Mouse (Mus musculus) embryonic facial prominence, embryonic 14.5 days (tissue): Measurements from ENCODE around the gene Mettl14. TPM values are rescaled to one million over a fixed set of nuclear protein-coding genes. Genes with fewer than 3 reads are reported as not detected.
"Not testable (repeated sequence)": the region's sequence is repeated elsewhere in the genome, so short reads cannot be mapped to it uniquely, and the experiment has no call there.

ENCODE experiments used
- ATAC-seq: fragments of 200-750 bp; cut with Nextera tagmentation; 2 replicates; pipeline ENCODE4 v1.8.0; 2017; ENCODE audit warnings: low read depth, moderate number of reproducible peaks, moderate TSS enrichment
- DNase-seq: peaks from one replicate; pipeline ENCODE4 v3.0.0-alpha.2; 2015; ENCODE audit warnings: low spot score
- H3K27ac ChIP-seq: fragments of 300-500 bp; sonication (generic); replicated peaks from 2 replicates; pipeline ENCODE4 v1.5.1; 2014; ENCODE audit warnings: low read depth, mild to moderate bottlenecking, low read length, moderate library complexity
- H3K27me3 ChIP-seq: fragments of 300-500 bp; sonication (generic); replicated peaks from 2 replicates; pipeline ENCODE4 v1.6.1; 2014; ENCODE audit warnings: low read length; ENCODE audit not compliant: control insufficient read depth, insufficient read depth
- H3K36me3 ChIP-seq: fragments of 300-500 bp; sonication (generic); 2 replicates; pipeline ENCODE4 v1.6.1; 2014; ENCODE audit warnings: low read length, mixed read lengths; ENCODE audit not compliant: control insufficient read depth, insufficient read depth
- H3K4me1 ChIP-seq: fragments of 300-500 bp; sonication (generic); 2 replicates; pipeline ENCODE4 v1.6.1; 2014; ENCODE audit warnings: antibody characterized with exemption, low read length; ENCODE audit not compliant: control insufficient read depth, insufficient read depth
- H3K4me2 ChIP-seq: fragments of 300-500 bp; sonication (generic); 2 replicates; pipeline ENCODE4 v1.6.1; 2014; ENCODE audit warnings: low read depth, mild to moderate bottlenecking, low read length, moderate library complexity, mixed read lengths
- H3K4me3 ChIP-seq: fragments of 300-500 bp; sonication (generic); 2 replicates; pipeline ENCODE4 v1.5.1; 2014; ENCODE audit warnings: low read depth, mild to moderate bottlenecking, low read length
- H3K9ac ChIP-seq: fragments of 300-500 bp; sonication (generic); 2 replicates; pipeline ENCODE4 v1.6.1; 2014; ENCODE audit warnings: low read depth, mild to moderate bottlenecking, low read length, moderate library complexity, mixed read lengths
- H3K9me3 ChIP-seq: fragments of 300-500 bp; sonication (generic); 2 replicates; pipeline ENCODE4 v1.6.1; 2016; ENCODE audit warnings: low read length; ENCODE audit not compliant: control insufficient read depth
- WGBS: fragments of 180-500 bp; shearing (Covaris S2); extraction: QIAGEN DNeasy Blood & Tissue Kit; methylation state at CpG from one replicate; pipeline ENCODE4 v1.1.7; 2014; 5-methylcytosine and 5-hydroxymethylcytosine counted together
- polyA plus RNA-seq: library from polyadenylated mRNA; unstranded; fragments of >200 nt; fragmentation: Nextera tagmentation; extraction: Ambion mirVana; gene quantifications from 2 replicates; pipeline ENCODE4 v1.2.1, GENCODE M21; 2014

The Mettl14 gene
- polyA plus RNA-seq, 1 experiment from 2014 or later: 16.3 TPM

GRCm38 (mm10) chr3:123404945-123405344, 19.0 kb upstream of the Mettl14 start:
- H3K4me1 ChIP-seq: no peaks in the 10 kb centered on the region
- H3K4me2 ChIP-seq: no peak overlapping the region
- H3K9ac ChIP-seq: no peak overlapping the region
- no peak overlapping the region for H3K4me3 ChIP-seq
- H3K27me3 ChIP-seq: no peaks in the 10 kb centered on the region
- no peak overlapping the region for H3K27ac ChIP-seq
- no peak for ATAC-seq
- no peaks in the 10 kb centered on the region for H3K9me3 ChIP-seq
- H3K36me3 ChIP-seq: no peaks in the 10 kb centered on the region
- no peak for DNase-seq
- WGBS: 78% methylated on average over 3 of the region's 3 CpGs

- DNase-seq (peak; percentile 90), ATAC-seq (peak; percentile 88)
- Histone ChIP-seq H3K9me3 (no peaks in the 10 kb centered on the region), H3K4me3 (no peak overlapping the region), H3K27ac (peak overlapping the region; percentile 75), H3K27me3 (no peaks in the 10 kb centered on the region), H3K36me3 (no peaks in the 10 kb centered on the region), H3K4me2 (no peak overlapping the region), H3K9ac (no peak overlapping the region), H3K4me1 (peaks cover 4% of the 10 kb centered on the region; the same call in 1 of the 2 replicates)
- WGBS: 41% methylated on average over 9 of the region's 9 CpGs
Observed at GRCm38 (mm10) chr3:123397562-123398481, 11.9 kb upstream of the Mettl14 start.

DNA sequence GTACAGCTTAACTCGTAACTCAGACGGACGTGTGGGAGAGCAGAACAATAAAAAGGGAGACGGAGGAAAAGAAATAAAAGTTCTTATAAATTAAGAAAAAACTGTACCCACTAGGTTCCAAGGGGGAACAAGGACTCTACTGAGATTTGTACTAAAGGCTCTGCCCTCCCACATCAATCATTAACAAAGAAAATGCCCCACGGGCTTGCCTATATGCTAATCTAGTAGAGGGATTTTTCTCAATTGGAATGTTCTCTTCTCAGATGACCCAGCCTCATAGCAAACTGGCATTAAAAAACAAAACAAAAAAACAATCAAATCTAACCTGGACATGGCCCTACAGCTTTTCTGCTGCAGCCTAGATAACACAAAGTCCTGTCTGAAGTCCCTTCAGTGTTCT, 9.7 kb upstream of the Mettl14 start:
- Histone ChIP-seq H3K36me3 (no peaks in the 10 kb centered on the region), H3K4me1 (peaks cover 4% of the 10 kb centered on the region; the same call in 1 of the 2 replicates), H3K4me2 (no peak overlapping the region), H3K4me3 (no peak overlapping the region), H3K9ac (no peak overlapping the region), H3K9me3 (no peaks in the 10 kb centered on the region), H3K27me3 (no peaks in the 10 kb centered on the region), H3K27ac (no peak overlapping the region)
- 80% methylated on average over 5 of the region's 5 CpGs for WGBS
- no peak for DNase-seq
- no peak for ATAC-seq

DNA sequence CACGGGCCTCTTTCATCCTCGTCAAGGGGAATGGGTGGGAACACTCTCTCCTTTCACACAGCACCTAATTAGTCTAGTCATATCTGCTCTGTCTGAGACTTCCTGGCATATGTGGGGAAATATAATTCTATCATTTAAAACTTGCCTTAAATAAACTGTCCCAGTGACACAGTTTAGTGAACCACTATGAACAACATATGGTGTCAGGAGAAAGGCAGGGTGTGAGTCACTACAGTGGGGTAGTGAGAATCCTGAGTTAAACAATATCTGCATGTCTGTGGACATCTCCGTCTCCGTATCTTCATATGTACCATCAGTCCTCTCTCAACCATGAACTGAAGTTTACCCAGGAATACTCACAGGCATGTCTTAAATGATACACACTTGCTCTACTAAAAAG, 5.3 kb upstream of the Mettl14 start:
- H3K4me1 ChIP-seq: no peaks in the 10 kb centered on the region
- no peak overlapping the region for H3K4me3 ChIP-seq
- no peak overlapping the region for H3K9ac ChIP-seq
- H3K36me3 ChIP-seq: no peaks in the 10 kb centered on the region
- H3K9me3 ChIP-seq: no peaks in the 10 kb centered on the region
- ATAC-seq (no peak), DNase-seq (no peak)
- H3K27ac ChIP-seq: no peak overlapping the region
- no peak overlapping the region for H3K4me2 ChIP-seq
- no peaks in the 10 kb centered on the region for H3K27me3 ChIP-seq
- 77% methylated on average over 4 of the region's 4 CpGs for WGBS

DNA sequence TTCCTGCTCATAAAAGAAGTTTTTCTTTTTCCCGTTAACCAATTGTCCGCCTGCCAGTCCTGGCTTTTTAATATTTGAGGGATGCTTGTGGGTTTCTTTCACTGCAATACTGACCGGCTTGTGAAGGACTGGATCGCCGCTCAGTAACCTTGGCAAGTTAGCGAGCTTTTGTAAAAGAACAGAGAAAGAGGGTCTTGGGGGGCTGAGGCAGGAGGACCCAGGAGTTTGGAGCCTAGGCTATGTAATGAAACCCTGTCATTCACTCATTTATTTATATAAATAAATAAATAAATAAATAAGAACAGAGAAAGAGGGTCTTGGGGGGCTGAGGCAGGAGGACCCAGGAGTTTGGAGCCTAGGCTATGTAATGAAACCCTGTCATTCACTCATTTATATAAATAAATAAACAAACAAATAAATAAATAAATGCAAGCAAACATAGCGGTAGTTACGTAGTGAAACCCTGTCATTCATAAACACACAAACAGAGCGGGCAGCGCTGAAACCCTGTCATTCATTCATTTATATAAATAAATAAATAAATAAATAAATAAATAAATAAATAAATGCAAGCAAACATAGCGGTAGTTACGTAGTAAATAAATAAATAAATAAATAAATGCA, 361 bp upstream of the Mettl14 start:
- H3K27ac ChIP-seq: peak overlapping the region; percentile 82

DNA sequence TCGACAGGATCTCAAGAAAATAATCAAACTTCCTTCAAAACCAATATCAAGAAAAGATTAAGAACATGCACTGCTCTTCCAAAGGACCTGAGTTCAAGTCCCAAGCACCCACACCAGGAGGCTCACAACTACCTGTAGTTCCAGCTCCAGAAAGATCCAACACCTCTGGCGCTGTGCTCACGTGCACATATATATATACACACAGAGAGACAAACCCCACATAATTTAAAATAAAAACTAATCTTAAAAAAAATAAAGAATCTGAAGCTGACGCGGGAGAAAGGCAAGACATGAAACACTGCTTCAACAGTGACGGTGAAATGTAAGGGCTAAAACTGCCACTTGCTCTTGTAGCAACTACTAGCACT, 806 bp downstream of the Mettl14 start:
- WGBS: 12% methylated on average over 6 of the region's 6 CpGs
- ATAC-seq (no peak), DNase-seq (no peak)
- Histone ChIP-seq H3K27ac (peak overlapping the region; percentile 82), H3K36me3 (peaks cover 18% of the 10 kb centered on the region; the same call in 1 of the 2 replicates), H3K9ac (peak overlapping the region; percentile 61), H3K9me3 (no peaks in the 10 kb centered on the region), H3K4me2 (peak overlapping the region; percentile 73), H3K27me3 (no peaks in the 10 kb centered on the region), H3K4me3 (peak overlapping the region; percentile 53), H3K4me1 (peaks cover 12% of the 10 kb centered on the region; the same call in 1 of the 2 replicates)

More for the DNA sequence above, 361 bp upstream of the Mettl14 start:
- H3K4me3 ChIP-seq: peak overlapping the region; percentile 53
- peak; percentile 62 for ATAC-seq
- not testable (repeated sequence) for H3K36me3 ChIP-seq, H3K9me3 ChIP-seq, H3K27me3 ChIP-seq, DNase-seq
- WGBS: 19% methylated on average over 12 of the region's 12 CpGs
- peak overlapping the region; percentile 67 for H3K4me2 ChIP-seq
- H3K9ac ChIP-seq: peak overlapping the region; percentile 68
- peaks cover 12% of the 10 kb centered on the region; the same call in 1 of the 2 replicates for H3K4me1 ChIP-seq

GRCm38 (mm10) chr3:123384435-123384834, 1.5 kb downstream of the Mettl14 start:
- peaks cover 12% of the 10 kb centered on the region; the same call in 1 of the 2 replicates for H3K4me1 ChIP-seq
- DNase-seq: no peak
- peaks cover 24% of the 10 kb centered on the region; the same call in 1 of the 2 replicates for H3K36me3 ChIP-seq
- peak overlapping the region; percentile 73 for H3K4me2 ChIP-seq
- H3K9ac ChIP-seq: peak overlapping the region; percentile 61
- ATAC-seq: no peak
- no peaks in the 10 kb centered on the region for H3K27me3 ChIP-seq
- H3K9me3 ChIP-seq: no peaks in the 10 kb centered on the region
- 90% methylated on average over 7 of the region's 7 CpGs for WGBS
- H3K27ac ChIP-seq: no peak overlapping the region
- peak overlapping the region; percentile 53; the same call in 1 of the 2 replicates for H3K4me3 ChIP-seq

DNA sequence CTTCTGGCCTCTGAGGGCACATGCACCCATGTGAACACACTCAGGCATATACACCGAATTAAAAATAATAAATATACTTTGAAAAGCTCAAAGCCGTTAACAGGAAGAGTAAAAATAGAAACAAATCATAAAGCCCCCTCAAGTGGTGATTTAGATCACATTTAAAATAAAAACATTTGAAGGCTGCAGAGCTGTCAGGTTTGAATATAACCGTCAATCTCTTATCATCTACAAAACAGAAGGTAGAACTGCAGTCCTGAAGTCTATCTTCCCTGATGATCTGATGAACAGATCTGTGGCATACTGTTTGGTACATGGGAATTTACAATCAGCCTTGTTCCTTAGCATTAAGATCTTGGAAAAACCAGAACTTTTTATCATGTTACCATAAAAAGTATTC, 9.3 kb downstream of the Mettl14 start:
- Histone ChIP-seq H3K9me3 (no peaks in the 10 kb centered on the region), H3K36me3 (peaks cover 43% of the 10 kb centered on the region), H3K27ac (no peak overlapping the region), H3K27me3 (no peaks in the 10 kb centered on the region), H3K9ac (no peak overlapping the region), H3K4me2 (no peak overlapping the region), H3K4me3 (no peak overlapping the region), H3K4me1 (no peaks in the 10 kb centered on the region)
- 92% methylated on average over 3 of the region's 3 CpGs for WGBS
- ATAC-seq (no peak), DNase-seq (no peak)
